Mouse (Mus musculus) adrenal gland, postnatal 25 days (tissue): Measurements from ENCODE around the gene Lnx2. TPM values are rescaled to one million over a fixed set of nuclear protein-coding genes. Genes with fewer than 3 reads are reported as not detected.

ENCODE experiments used
- DNase-seq: peaks from one replicate; pipeline ENCODE4 v3.0.0; 2021; ENCODE audit warnings: mixed read lengths
- total RNA-seq: library from RNA; stranded (reverse); gene quantifications from 2 replicates; pipeline ENCODE4 v1.2.3, GENCODE M21; 2021

Lnx2 gene
- total RNA-seq, 1 experiment from 2014 or later, result 13.9 TPM

- DNase-seq, result peak; percentile 96
These were observed 1.1 kb upstream of the Lnx2 start for GRCm38 (mm10) chr5:147077305-147078034.

- DNase-seq, result no peak
These were observed 396 bp upstream of the Lnx2 start, which contains the start of gene Polr1d for GRCm38 (mm10) chr5:147076799-147077165. Polr1d (plus strand) TSS chr5:147077050.

- DNase-seq, result no peak
These were observed 1.0 kb downstream of the Lnx2 start for GRCm38 (mm10) chr5:147075103-147076025.

- DNase-seq, result no peak
These were observed 2.6 kb downstream of the Lnx2 start for GRCm38 (mm10) chr5:147073805-147074204.

GRCm38 (mm10) chr5:147071886-147072285 is 4.5 kb downstream of the Lnx2 start:
- DNase-seq, result no peak

GRCm38 (mm10) chr5:147070791-147071516 is 5.4 kb downstream of the Lnx2 start:
- peak; percentile 29 for DNase-seq

GRCm38 (mm10) chr5:147068876-147069275 is 7.5 kb downstream of the Lnx2 start:
- no peak for DNase-seq

GRCm38 (mm10) chr5:147066965-147067364 is 9.4 kb downstream of the Lnx2 start:
- no peak for DNase-seq

- no peak for DNase-seq
These were observed 10.3 kb downstream of the Lnx2 start for GRCm38 (mm10) chr5:147066129-147066528.

GRCm38 (mm10) chr5:147063215-147063661 is 13.1 kb downstream of the Lnx2 start:
- DNase-seq, result no peak

GRCm38 (mm10) chr5:147060024-147060423 is 16.4 kb downstream of the Lnx2 start:
- DNase-seq, result no peak

- no peak for DNase-seq
These were observed 17.1 kb downstream of the Lnx2 start for GRCm38 (mm10) chr5:147059319-147059718.

GRCm38 (mm10) chr5:147058661-147059060 is 17.7 kb downstream of the Lnx2 start:
- DNase-seq, result no peak

- no peak for DNase-seq
These were observed 18.6 kb downstream of the Lnx2 start for GRCm38 (mm10) chr5:147057626-147058414.

- DNase-seq, result no peak
These were observed 19.6 kb downstream of the Lnx2 start for GRCm38 (mm10) chr5:147056712-147057290.

- DNase-seq, result no peak
These were observed 20.7 kb downstream of the Lnx2 start for GRCm38 (mm10) chr5:147055572-147056245.

GRCm38 (mm10) chr5:147054747-147055270 is 21.6 kb downstream of the Lnx2 start:
- DNase-seq, result no peak

GRCm38 (mm10) chr5:147054328-147054727 is 22.1 kb downstream of the Lnx2 start:
- DNase-seq, result no peak

GRCm38 (mm10) chr5:147053481-147053880 is 22.9 kb downstream of the Lnx2 start:
- DNase-seq, result no peak

GRCm38 (mm10) chr5:147053071-147053470 is 23.3 kb downstream of the Lnx2 start:
- DNase-seq, result no peak

- no peak for DNase-seq
These were observed 24.2 kb downstream of the Lnx2 start for GRCm38 (mm10) chr5:147052309-147052558.
